Mouse (Mus musculus): ENCODE results near the gene Psen2. TPM values are rescaled to one million over a fixed set of nuclear protein-coding genes. Genes with fewer than 3 reads are reported as not detected.
A peak's percentile ranks its signal among the peaks of the same experiment; 100 is the strongest.

Gene Psen2
- polyA plus RNA-seq, 1 experiment from 2014 or later = 20.8 TPM

DNA sequence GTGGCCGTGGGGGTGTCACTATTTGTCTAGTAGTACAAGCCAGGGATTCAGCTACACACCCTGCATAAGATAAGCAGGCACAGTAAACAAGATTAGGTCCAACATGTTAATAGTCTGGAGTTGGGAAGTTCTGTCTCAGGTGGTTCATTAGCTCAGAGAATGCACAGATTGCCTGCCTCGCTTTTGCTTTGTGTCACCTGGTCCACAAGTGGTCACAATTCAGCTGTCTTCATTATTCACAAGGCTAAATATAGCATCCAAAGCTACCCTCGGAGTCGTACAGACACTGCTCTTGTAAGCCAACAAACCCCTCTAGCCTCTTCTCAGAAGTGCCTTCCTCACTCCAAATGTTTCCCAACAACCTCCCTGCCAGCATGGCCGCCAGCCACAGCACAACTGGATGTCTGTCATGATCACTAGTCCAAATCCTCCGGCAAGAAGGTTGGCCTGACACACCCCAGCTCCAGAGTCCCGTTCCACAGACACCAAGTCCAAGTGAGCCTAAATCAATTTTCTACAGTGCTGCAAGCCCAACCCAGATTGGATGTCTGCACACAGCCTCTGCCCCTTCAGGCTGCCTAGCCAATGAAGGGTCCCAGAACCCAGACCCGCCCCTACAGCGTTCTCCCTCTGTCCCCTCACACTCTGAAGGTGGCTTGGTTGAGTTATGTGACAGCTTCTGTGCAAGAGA is 68.3 kb downstream of the Psen2 start:
- no peaks in the 10 kb centered on the region for H3K9me3 ChIP-seq (replicated peaks; ENCODE audit: low read length)
- WGBS = 19% methylated on average over 9 of the region's 9 CpGs
- ATAC-seq (replicated peaks; ENCODE audit: low FRiP score, low read depth) = peak; percentile 61
- no peaks in the 10 kb centered on the region for H3K27me3 ChIP-seq (ENCODE audit: insufficient read depth, low read length)
- H3K4me3 ChIP-seq (replicated peaks; ENCODE audit: low read depth, low read length) = peak overlapping the region; percentile 61
- no peak for TF ChIP-seq CTCF (IDR thresholded peaks at IDR 0.05; ENCODE audit: low read depth)
- H3K27ac ChIP-seq = peak overlapping the region; percentile 80
- no peaks in the 10 kb centered on the region for H3K36me3 ChIP-seq (ENCODE audit: insufficient read depth, low read length)
- H3K9ac ChIP-seq (ENCODE audit: low read depth, low read length) = peak overlapping the region; percentile 71
- H3K4me1 ChIP-seq (replicated peaks; ENCODE audit: insufficient read depth, low read length) = 0 out of 2 replicates have a peak, but pooled peaks cover 3% of the 10 kb centered on the region
- peak; percentile 89 for DNase-seq (ENCODE audit: low spot score)
- peak overlapping the region; percentile 96 for H3K4me2 ChIP-seq (ENCODE audit: low read length)

DNA sequence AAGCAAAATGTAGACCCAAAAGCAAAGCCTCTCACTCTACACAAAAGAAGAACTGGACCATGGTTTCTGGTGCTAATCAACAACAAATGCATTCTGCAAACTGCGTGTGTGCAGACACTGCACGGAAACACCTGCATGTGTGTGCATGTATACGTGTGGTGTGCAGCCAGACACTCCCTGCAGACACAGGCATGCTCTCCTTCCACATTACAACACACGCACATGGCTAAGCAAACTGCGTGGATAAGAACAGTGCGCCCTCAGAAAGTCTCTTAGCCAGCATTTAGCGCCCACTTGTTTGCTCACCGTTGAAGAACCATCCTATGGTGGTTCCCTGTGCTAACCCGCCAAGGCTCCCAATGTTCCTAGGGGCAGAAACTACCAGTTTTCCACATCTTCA is 69.2 kb downstream of the Psen2 start:
- WGBS = 89% methylated on average over 9 of the region's 9 CpGs
- H3K4me1 ChIP-seq (replicated peaks; ENCODE audit: insufficient read depth, low read length) = 0 out of 2 replicates have a peak, but pooled peaks cover 3% of the 10 kb centered on the region
- H3K27me3 ChIP-seq (ENCODE audit: insufficient read depth, low read length) = no peaks in the 10 kb centered on the region
- H3K9me3 ChIP-seq (replicated peaks; ENCODE audit: low read length) = no peaks in the 10 kb centered on the region
- H3K9ac ChIP-seq (ENCODE audit: low read depth, low read length) = no peak overlapping the region
- H3K4me3 ChIP-seq (replicated peaks; ENCODE audit: low read depth, low read length) = no peak overlapping the region
- no peak for ATAC-seq (replicated peaks; ENCODE audit: low FRiP score, low read depth)
- no peak overlapping the region for H3K4me2 ChIP-seq (ENCODE audit: low read length)
- no peak for TF ChIP-seq CTCF (IDR thresholded peaks at IDR 0.05; ENCODE audit: low read depth)
- H3K27ac ChIP-seq = no peak overlapping the region
- no peak for DNase-seq (ENCODE audit: low spot score)
- H3K36me3 ChIP-seq (ENCODE audit: insufficient read depth, low read length) = no peaks in the 10 kb centered on the region

- Histone ChIP-seq H3K9me3 (replicated peaks; ENCODE audit: low read length) (no peaks in the 10 kb centered on the region), H3K27ac (no peak overlapping the region), H3K4me2 (ENCODE audit: low read length) (no peak overlapping the region), H3K27me3 (ENCODE audit: insufficient read depth, low read length) (no peaks in the 10 kb centered on the region), H3K4me3 (replicated peaks; ENCODE audit: low read depth, low read length) (no peak overlapping the region), H3K4me1 (replicated peaks; ENCODE audit: insufficient read depth, low read length) (0 out of 2 replicates have a peak, but pooled peaks cover 3% of the 10 kb centered on the region), H3K36me3 (ENCODE audit: insufficient read depth, low read length) (no peaks in the 10 kb centered on the region), H3K9ac (ENCODE audit: low read depth, low read length) (no peak overlapping the region)
- ATAC-seq (replicated peaks; ENCODE audit: low FRiP score, low read depth) (no peak), DNase-seq (ENCODE audit: low spot score) (no peak)
- 81% methylated on average over 8 of the region's 8 CpGs for WGBS
- TF ChIP-seq CTCF (IDR thresholded peaks at IDR 0.05; ENCODE audit: low read depth) = no peak
These were observed 69.8 kb downstream of the Psen2 start for GRCm38 (mm10) chr1:180193391-180193935.

GRCm38 (mm10) chr1:180192866-180193265 is 70.4 kb downstream of the Psen2 start:
- Histone ChIP-seq H3K27me3 (ENCODE audit: insufficient read depth, low read length) (no peaks in the 10 kb centered on the region), H3K36me3 (ENCODE audit: insufficient read depth, low read length) (no peaks in the 10 kb centered on the region), H3K9ac (ENCODE audit: low read depth, low read length) (no peak overlapping the region), H3K27ac (no peak overlapping the region), H3K9me3 (replicated peaks; ENCODE audit: low read length) (no peaks in the 10 kb centered on the region), H3K4me1 (replicated peaks; ENCODE audit: insufficient read depth, low read length) (0 out of 2 replicates have a peak, but pooled peaks cover 3% of the 10 kb centered on the region), H3K4me2 (ENCODE audit: low read length) (no peak overlapping the region), H3K4me3 (replicated peaks; ENCODE audit: low read depth, low read length) (no peak overlapping the region)
- DNase-seq (ENCODE audit: low spot score) (no peak), ATAC-seq (replicated peaks; ENCODE audit: low FRiP score, low read depth) (no peak)
- TF ChIP-seq CTCF (IDR thresholded peaks at IDR 0.05; ENCODE audit: low read depth) = no peak
- WGBS = 52% methylated on average over 4 of the region's 4 CpGs

- WGBS = 57% methylated on average over 7 of the region's 7 CpGs
- TF ChIP-seq CTCF (IDR thresholded peaks at IDR 0.05; ENCODE audit: low read depth) = no peak
- DNase-seq (ENCODE audit: low spot score) (no peak), ATAC-seq (replicated peaks; ENCODE audit: low FRiP score, low read depth) (no peak)
- Histone ChIP-seq H3K4me3 (replicated peaks; ENCODE audit: low read depth, low read length) (no peak overlapping the region), H3K9ac (ENCODE audit: low read depth, low read length) (no peak overlapping the region), H3K9me3 (replicated peaks; ENCODE audit: low read length) (no peaks in the 10 kb centered on the region), H3K4me2 (ENCODE audit: low read length) (no peak overlapping the region), H3K36me3 (ENCODE audit: insufficient read depth, low read length) (no peaks in the 10 kb centered on the region), H3K4me1 (replicated peaks; ENCODE audit: insufficient read depth, low read length) (0 out of 2 replicates have a peak, but pooled peaks cover 3% of the 10 kb centered on the region), H3K27ac (no peak overlapping the region), H3K27me3 (ENCODE audit: insufficient read depth, low read length) (no peaks in the 10 kb centered on the region)
These were observed 71.5 kb downstream of the Psen2 start for GRCm38 (mm10) chr1:180191651-180192220.

DNA sequence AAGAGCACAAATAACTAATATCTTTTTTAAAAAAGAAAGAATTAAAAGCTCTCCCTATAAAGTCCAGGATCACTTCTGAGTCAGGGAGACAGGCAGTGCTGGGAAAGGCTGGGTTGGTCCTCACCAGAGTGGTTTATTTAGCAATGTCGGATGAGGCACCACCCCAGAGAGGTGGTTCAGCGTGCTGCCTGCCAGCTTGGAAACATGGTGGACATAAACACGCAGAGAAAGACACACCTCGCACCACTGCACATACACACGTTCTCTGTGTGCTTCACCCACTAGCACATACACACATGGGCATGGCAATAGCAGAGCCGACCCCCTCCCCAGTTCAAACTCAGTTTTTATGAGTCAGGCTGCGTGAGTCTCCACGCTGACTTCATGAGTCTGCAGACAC is 72.1 kb downstream of the Psen2 start:
- Histone ChIP-seq H3K27ac (no peak overlapping the region), H3K9me3 (replicated peaks; ENCODE audit: low read length) (no peaks in the 10 kb centered on the region), H3K4me3 (replicated peaks; ENCODE audit: low read depth, low read length) (no peak overlapping the region), H3K9ac (ENCODE audit: low read depth, low read length) (no peak overlapping the region), H3K27me3 (ENCODE audit: insufficient read depth, low read length) (no peaks in the 10 kb centered on the region), H3K36me3 (ENCODE audit: insufficient read depth, low read length) (no peaks in the 10 kb centered on the region), H3K4me2 (ENCODE audit: low read length) (no peak overlapping the region), H3K4me1 (replicated peaks; ENCODE audit: insufficient read depth, low read length) (0 out of 2 replicates have a peak, but pooled peaks cover 3% of the 10 kb centered on the region)
- TF ChIP-seq CTCF (IDR thresholded peaks at IDR 0.05; ENCODE audit: low read depth) = no peak
- DNase-seq (ENCODE audit: low spot score) = no peak
- WGBS = 71% methylated on average over 8 of the region's 8 CpGs
- ATAC-seq (replicated peaks; ENCODE audit: low FRiP score, low read depth) = no peak

Measured in kidney, postnatal 0 days (tissue).